Mouse (Mus musculus): ENCODE results near the gene Tnn.

GRCm38 (mm10) chr1:160045056-160045715, 108.2 kb downstream of the Tnn start:
- no peak for TF ChIP-seq CTCF (IDR thresholded peaks at IDR 0.05; ENCODE audit: borderline replicate concordance, insufficient read depth, low read depth, low read length)
- TF ChIP-seq POLR2A (IDR thresholded peaks at IDR 0.05; ENCODE audit: borderline replicate concordance, insufficient read depth, low read length) = no peak
